Mouse (Mus musculus) ES-E14 (cell line): ENCODE data around the gene E130114P18Rik. TPM values are rescaled to one million over a fixed set of nuclear protein-coding genes. Genes with fewer than 3 reads are reported as not detected.

Source experiments
- DNase-seq: peaks from one replicate; pipeline ENCODE4 v3.0.0-alpha.2; 2013; ENCODE audit warnings: low read depth, low spot score
- H3K27ac ChIP-seq: 2 replicates; pipeline ENCODE4 v1.5.1; 2012; ENCODE audit warnings: low read depth, mild to moderate bottlenecking, low read length, moderate library complexity, mixed read lengths; ENCODE audit not compliant: poor library complexity, insufficient read depth, severe bottlenecking
- H3K36me3 ChIP-seq: 2 replicates; pipeline ENCODE4 v1.6.1; 2012; ENCODE audit warnings: mild to moderate bottlenecking, low read length, moderate library complexity, mixed read lengths; ENCODE audit not compliant: control insufficient read depth, poor library complexity, insufficient read depth, severe bottlenecking
- H3K4me1 ChIP-seq, 2 experiments: fragments of 150-350 bp in 1 of 2; sonication (generic) in 1 of 2; 2 replicates each; pipeline ENCODE4 v1.6.1; 2012; ENCODE audit warnings: low read length in 2 of 2, mild to moderate bottlenecking in 1 of 2, mixed read lengths in 1 of 2; ENCODE audit not compliant: control insufficient read depth in 2 of 2, insufficient read depth in 2 of 2, poor library complexity in 1 of 2
- H3K4me3 ChIP-seq, 2 experiments: fragments of 150-350 bp in 1 of 2; sonication (generic) in 1 of 2; 2 replicates each; pipeline ENCODE4 v1.5.1; 2012; ENCODE audit warnings: low read length in 2 of 2, low read depth in 1 of 2, mild to moderate bottlenecking in 1 of 2, mixed read lengths in 1 of 2; ENCODE audit not compliant: insufficient read depth in 1 of 2, poor library complexity in 1 of 2, severe bottlenecking in 1 of 2
- H3K9ac ChIP-seq: 2 replicates; pipeline ENCODE4 v1.6.1; 2012; ENCODE audit warnings: low read depth, mild to moderate bottlenecking, low read length, mixed read lengths; ENCODE audit not compliant: poor library complexity, insufficient read depth, severe bottlenecking
- H3K9me3 ChIP-seq: fragments of 150-350 bp; sonication (generic); 2 replicates; pipeline ENCODE4 v1.6.1; 2012; ENCODE audit warnings: low read depth, mild to moderate bottlenecking, low read length; ENCODE audit not compliant: control insufficient read depth, insufficient read depth
- CHD2 ChIP-seq: IDR thresholded peaks from 2 replicates; pipeline ENCODE4 v1.6.1; 2014; ENCODE audit warnings: mild to moderate bottlenecking, low read depth, low read length, inconsistent platforms
- HCFC1 ChIP-seq: IDR thresholded peaks from 2 replicates; pipeline ENCODE4 v1.6.1; 2012; ENCODE audit warnings: low read length, inconsistent platforms, borderline replicate concordance; ENCODE audit not compliant: insufficient read depth
- MAFK ChIP-seq: IDR thresholded peaks from 2 replicates; pipeline ENCODE4 v1.6.1; 2014; ENCODE audit warnings: mild to moderate bottlenecking, low read depth, low read length, inconsistent platforms; ENCODE audit not compliant: insufficient read depth
- ZC3H11A ChIP-seq: IDR thresholded peaks from 2 replicates; pipeline ENCODE4 v1.6.1; 2012; ENCODE audit warnings: low read depth, mild to moderate bottlenecking, inconsistent platforms, low read length, borderline replicate concordance
- ZNF384 ChIP-seq: IDR thresholded peaks from 2 replicates; pipeline ENCODE4 v1.6.1; 2012; ENCODE audit warnings: low read depth, low read length, inconsistent platforms
- in situ Hi-C, 2 experiments: fragments of 600-800 bp; cut with MboI; formaldehyde crosslinking; loops; one replicate each; pipeline ENCODE4 v1.15.1; 2025; ENCODE audit warnings: low sequenced_read_pairs in 2 of 2, inconsistent platforms in 1 of 2; ENCODE audit not compliant: unreplicated experiment in 2 of 2
- total RNA-seq: library from RNA; depleted of rRNA; stranded (reverse); fragments of 300-350 nt; gene quantifications from 2 replicates; pipeline ENCODE4 v1.2.3, GENCODE M21; 2012

E130114P18Rik gene
- total RNA-seq, 1 experiment, result not detected

DNA sequence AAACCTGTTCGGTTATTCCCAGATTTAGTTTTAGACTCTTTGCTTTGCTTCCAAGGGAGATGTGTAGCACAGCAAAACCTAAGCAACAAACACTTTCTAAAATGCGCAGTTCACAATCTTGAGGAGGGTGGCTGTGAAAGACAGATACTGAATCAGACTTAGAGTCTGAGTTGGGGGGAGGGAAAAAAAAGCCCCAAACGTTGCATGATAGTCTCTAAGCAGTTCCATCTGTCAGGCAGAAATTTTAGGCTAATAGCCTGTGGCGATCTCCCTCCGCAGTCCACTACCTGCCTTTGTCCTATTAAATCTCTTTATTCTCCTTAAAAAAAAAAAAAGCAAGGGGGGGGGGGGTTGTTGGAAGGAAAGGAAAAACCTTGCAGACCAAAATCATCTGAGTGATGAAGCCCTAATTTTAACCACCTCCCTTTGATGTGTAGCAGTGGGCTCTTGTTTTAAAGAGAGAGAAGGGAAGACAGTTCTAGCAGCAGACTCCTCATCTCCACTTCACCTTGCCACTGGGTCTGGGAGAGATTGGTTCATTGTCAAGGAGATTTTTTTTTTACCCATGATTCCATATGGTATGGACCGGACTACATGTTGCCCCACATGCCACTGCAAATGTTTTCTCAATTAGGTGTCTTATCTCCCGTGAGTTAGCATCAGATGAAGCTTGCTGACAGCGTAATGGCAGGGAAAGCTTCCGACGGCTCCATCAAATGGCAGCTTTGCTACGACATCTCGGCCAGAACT, 196.4 kb downstream of the E130114P18Rik start:
- H3K9me3 ChIP-seq, result no peaks in the 10 kb centered on the region
- no peak overlapping the region for H3K4me3 ChIP-seq
- H3K9ac ChIP-seq, result no peak overlapping the region
- in situ Hi-C loops, result no loop called here
- no peaks in the 10 kb centered on the region for H3K4me1 ChIP-seq
- no peak overlapping the region for H3K27ac ChIP-seq
- no peak for DNase-seq
- TF ChIP-seq MAFK (no peak), ZNF384 (no peak), ZC3H11A (no peak), HCFC1 (no peak), CHD2 (no peak)
- no peaks in the 10 kb centered on the region for H3K36me3 ChIP-seq

DNA sequence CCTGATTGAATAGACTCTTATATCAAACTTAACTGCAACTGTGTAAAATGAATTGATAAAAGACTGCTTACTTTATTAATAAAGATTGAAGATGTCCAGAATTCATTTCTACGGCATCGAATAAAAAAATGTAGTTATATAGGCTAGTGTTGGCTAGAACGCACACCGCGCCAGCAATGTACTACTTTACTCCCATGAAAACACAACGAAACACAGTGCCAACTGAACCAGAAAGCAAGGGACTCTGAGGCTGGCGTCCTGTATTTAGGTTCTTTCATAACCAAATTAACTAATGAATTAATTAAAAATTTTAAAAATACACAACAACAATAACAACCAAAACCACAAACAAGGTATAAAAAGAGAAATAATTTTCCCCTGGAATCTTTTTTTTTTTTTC, 197.0 kb downstream of the E130114P18Rik start:
- in situ Hi-C loops, result no loop called here
- no peaks in the 10 kb centered on the region for H3K4me1 ChIP-seq
- H3K9ac ChIP-seq, result no peak overlapping the region
- no peaks in the 10 kb centered on the region for H3K9me3 ChIP-seq
- no peak overlapping the region for H3K4me3 ChIP-seq
- no peak overlapping the region for H3K27ac ChIP-seq
- H3K36me3 ChIP-seq, result no peaks in the 10 kb centered on the region
- DNase-seq, result no peak
- TF ChIP-seq CHD2 (no peak), HCFC1 (no peak), ZC3H11A (no peak), ZNF384 (no peak), MAFK (no peak)

DNA sequence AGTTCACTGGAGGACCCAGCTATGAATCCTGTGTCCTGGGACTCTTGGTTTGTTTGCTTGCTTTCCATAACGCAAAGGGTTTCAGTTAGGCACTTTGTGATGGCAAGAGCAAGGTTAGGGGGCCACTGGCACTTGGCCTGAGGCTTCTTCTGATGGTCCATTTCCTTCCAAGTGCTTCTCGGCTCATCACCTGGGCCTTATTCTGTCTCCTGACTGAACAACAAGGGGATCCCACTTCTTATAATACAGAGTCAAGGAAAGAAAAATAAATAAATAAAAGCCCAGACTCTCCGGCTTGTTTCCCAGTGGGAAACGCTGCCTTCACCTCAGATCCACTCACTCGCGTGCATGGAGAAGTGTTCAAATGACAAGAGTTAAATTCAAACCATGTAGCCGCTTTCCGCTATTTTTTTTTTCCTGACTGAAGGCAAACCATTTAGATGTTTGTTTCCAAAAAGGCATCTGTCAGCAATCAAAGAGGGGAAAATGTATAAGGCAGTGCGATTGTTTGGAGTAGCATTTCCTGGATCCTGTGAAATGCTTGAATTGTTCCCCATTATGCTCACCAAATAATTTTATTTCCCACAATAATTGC, 199.2 kb downstream of the E130114P18Rik start:
- in situ Hi-C loops, result no loop called here
- H3K4me3 ChIP-seq, result no peak overlapping the region
- H3K9ac ChIP-seq, result no peak overlapping the region
- TF ChIP-seq ZNF384, result no peak
- TF ChIP-seq CHD2, result no peak
- TF ChIP-seq MAFK, result no peak
- no peak for TF ChIP-seq HCFC1
- no peak for TF ChIP-seq ZC3H11A
- H3K9me3 ChIP-seq, result no peaks in the 10 kb centered on the region
- no peak for DNase-seq
- no peaks in the 10 kb centered on the region for H3K4me1 ChIP-seq
- no peak overlapping the region for H3K27ac ChIP-seq
- no peaks in the 10 kb centered on the region for H3K36me3 ChIP-seq

DNA sequence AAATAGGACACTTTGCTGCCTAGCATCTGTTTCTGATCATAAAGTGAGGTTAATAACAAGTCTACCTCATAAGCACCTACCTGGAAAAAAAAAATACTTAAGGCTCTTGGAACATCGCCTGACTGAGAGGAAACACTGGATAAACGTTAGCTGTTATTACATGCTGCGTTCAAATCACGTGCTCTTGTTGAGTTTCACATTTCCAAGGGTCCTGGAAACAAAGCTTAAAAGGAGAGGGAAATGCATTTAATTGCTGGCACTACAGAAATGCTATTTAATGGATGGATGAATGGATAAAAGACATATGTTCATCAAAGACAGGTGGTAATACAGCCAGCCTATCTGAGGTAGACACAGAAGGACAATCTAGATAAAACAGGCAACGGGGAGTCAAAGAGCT, 200.4 kb downstream of the E130114P18Rik start:
- no peak for DNase-seq
- H3K27ac ChIP-seq, result no peak overlapping the region
- in situ Hi-C loops, result no loop called here
- no peak overlapping the region for H3K4me3 ChIP-seq
- no peaks in the 10 kb centered on the region for H3K36me3 ChIP-seq
- H3K4me1 ChIP-seq, result no peaks in the 10 kb centered on the region
- H3K9ac ChIP-seq, result no peak overlapping the region
- no peaks in the 10 kb centered on the region for H3K9me3 ChIP-seq
- no peak for TF ChIP-seq MAFK
- TF ChIP-seq HCFC1, result no peak
- TF ChIP-seq ZC3H11A, result no peak
